8 mouse cellular contexts compared by ENCODE assay signal in genomic region chr19:42752363-42752931, GRCm38 (mm10). TPM values are rescaled to one million over a fixed set of nuclear protein-coding genes. Genes with fewer than 3 reads are reported as not detected.
DNase-seq lines count a peak whose midpoint lies in the region; ATAC-seq and TF ChIP-seq lines count a peak whose summit lies in the region.

Gene Pyroxd2, minus strand, starts transcription at chr19:42752775.

- H3K4me2 ChIP-seq in embryonic facial prominence, embryonic 11.5 days (ENCODE audit: low read depth, low read length): peak within 1 kb of the TSS; percentile 61
- H3K4me2 ChIP-seq in intestine, postnatal 0 days (replicated peaks; ENCODE audit: low read depth): peak within 1 kb of the TSS; percentile 72

- no peak for TF ChIP-seq CTCF in bone marrow, adult 2 months (IDR thresholded peaks at IDR 0.05; ENCODE audit: control insufficient read depth, insufficient read depth, low read length)
- TF ChIP-seq CTCF in intestine, postnatal 0 days (IDR thresholded peaks at IDR 0.05; ENCODE audit: low read depth): no peak

- no peak for TF ChIP-seq POLR2A in bone marrow, adult 2 months (IDR thresholded peaks at IDR 0.05; ENCODE audit: borderline replicate concordance, control insufficient read depth, low read depth, low read length)

- peak within 1 kb of the TSS; percentile 60 for H3K9ac ChIP-seq in embryonic facial prominence, embryonic 11.5 days (replicated peaks; ENCODE audit: low read length)
- H3K9ac ChIP-seq in intestine, postnatal 0 days (ENCODE audit: low read depth, low read length): peak within 1 kb of the TSS; percentile 76

- WGBS in bone marrow, adult 2 months: 24% methylated on average over 22 of the region's 22 CpGs
- 4% methylated on average over 22 of the region's 22 CpGs for WGBS in embryonic facial prominence, embryonic 11.5 days
- WGBS in intestine, postnatal 0 days: 3% methylated on average over 22 of the region's 22 CpGs

- H3K4me3 ChIP-seq in bone marrow, adult 2 months (replicated peaks; ENCODE audit: control insufficient read depth, low read depth, low read length): peak within 1 kb of the TSS; percentile 61
- H3K4me3 ChIP-seq in embryonic facial prominence, embryonic 11.5 days (ENCODE audit: low read depth, low read length): peak within 1 kb of the TSS; percentile 28
- peak within 1 kb of the TSS; percentile 38 for H3K4me3 ChIP-seq in intestine, postnatal 0 days (ENCODE audit: low read depth, low read length)

- ATAC-seq in embryonic facial prominence, embryonic 11.5 days (replicated peaks; ENCODE audit: insufficient number of reproducible peaks, low FRiP score, low TSS enrichment, low read depth): peak; percentile 73
- ATAC-seq in intestine, postnatal 0 days: peak; percentile 87
- peak; percentile 87 for ATAC-seq in megakaryocyte-erythroid progenitor cell, adult 5-6 weeks (replicated peaks; ENCODE audit: low FRiP score, low TSS enrichment, poor library complexity, severe bottlenecking)

- no peaks in the 10 kb centered on the region for H3K27me3 ChIP-seq in embryonic facial prominence, embryonic 11.5 days (ENCODE audit: control insufficient read depth, insufficient read depth, low read length)
- no peaks in the 10 kb centered on the region for H3K27me3 ChIP-seq in intestine, postnatal 0 days (replicated peaks; ENCODE audit: control insufficient read depth, insufficient read depth, low read length)

- H3K27ac ChIP-seq in bone marrow, adult 2 months (ENCODE audit: control insufficient read depth, insufficient read depth, low read depth, low read length, poor library complexity): peak within 1 kb of the TSS; percentile 81
- no peak within 1 kb of the TSS; the same call in 1 of the 2 replicates for H3K27ac ChIP-seq in embryonic facial prominence, embryonic 11.5 days (replicated peaks; ENCODE audit: low read depth, low read length)
- H3K27ac ChIP-seq in intestine, postnatal 0 days (ENCODE audit: low read depth, low read length): peak within 1 kb of the TSS; percentile 94

- DNase-seq in embryonic facial prominence, embryonic 11.5 days (ENCODE audit: low spot score): peak; percentile 82
- peak; percentile 44 for DNase-seq in gonadal fat pad, adult 2 months (ENCODE audit: low read depth)
- DNase-seq in left cerebral cortex, postnatal 25 days (ENCODE audit: low spot score in 2 of 2): peak; percentile 49
- DNase-seq in right cerebral cortex, postnatal 36 days (ENCODE audit: low spot score in 2 of 2): peak; percentile 28 to 30
- no peak for DNase-seq in B cell, adult 2 months

- intact Hi-C loops in left cerebral cortex, postnatal 25 days (cut with DNase I): no loop called here

- H3K4me1 ChIP-seq in bone marrow, adult 2 months (ENCODE audit: control insufficient read depth, insufficient read depth, low read length): peaks cover 4% of the 10 kb centered on the region; the same call in 1 of the 2 replicates
- H3K4me1 ChIP-seq in embryonic facial prominence, embryonic 11.5 days (ENCODE audit: control insufficient read depth, insufficient read depth, low read length): no peaks in the 10 kb centered on the region
- H3K4me1 ChIP-seq in intestine, postnatal 0 days (replicated peaks; ENCODE audit: control insufficient read depth, insufficient read depth, low read length): peaks cover 9% of the 10 kb centered on the region; the same call in 1 of the 2 replicates

- H3K9me3 ChIP-seq in embryonic facial prominence, embryonic 11.5 days (replicated peaks; ENCODE audit: control insufficient read depth, low read length): no peaks in the 10 kb centered on the region
- H3K9me3 ChIP-seq in intestine, postnatal 0 days (ENCODE audit: control insufficient read depth): no peaks in the 10 kb centered on the region

- H3K36me3 ChIP-seq in embryonic facial prominence, embryonic 11.5 days (replicated peaks; ENCODE audit: control insufficient read depth, insufficient read depth, low read depth, low read length): no peaks in the 10 kb centered on the region
- no peaks in the 10 kb centered on the region; the same call in 1 of the 2 replicates for H3K36me3 ChIP-seq in intestine, postnatal 0 days (ENCODE audit: control insufficient read depth, insufficient read depth)

RNA-seq across cellular contexts. Expression of gene Pyroxd2, which starts in this region (rescaled TPM):
- polyA plus RNA-seq in bone marrow, adult 2 months (2011; ENCODE audit: insufficient read depth, insufficient read length, low replicate concordance, missing spikeins): 3.3 and 9.2 TPM in 2 replicates
- 0.52 and 0.53 TPM in 2 replicates for polyA plus RNA-seq in embryonic facial prominence, embryonic 11.5 days (2014; fragmentation: Nextera tagmentation; extraction: Ambion mirVana)
- polyA plus RNA-seq in gonadal fat pad, adult 2 months (2012; rRNA removed): 30.1 and 31.8 TPM in 2 replicates
- 13.8 and 16.1 TPM in 2 replicates for polyA plus RNA-seq in intestine, postnatal 0 days (2015; fragmentation: Nextera tagmentation; extraction: Ambion mirVana)
- total RNA-seq in left cerebral cortex, postnatal 25 days (2021): 1 to 10 TPM; 2.0 to 2.6 TPM
- 1.3 and 3.4 TPM in 2 replicates for total RNA-seq in megakaryocyte-erythroid progenitor cell, adult 5-6 weeks (2014; fragmentation: Nextera tagmentation)
- 0.42 and 0.76 TPM in 2 replicates for total RNA-seq in megakaryocyte-erythroid progenitor cell, adult 5-6 weeks (2017)

Comparison
In these comparisons a context has a peak if more than half of its experiments do, and no peak if none do; other contexts are left out.
1. Peak in DNase-seq, ATAC-seq, H3K4me3 ChIP-seq, H3K9ac ChIP-seq and H3K4me2 ChIP-seq in embryonic facial prominence, embryonic 11.5 days; RNA of the gene not detected or under 1 TPM.
2. DNase-seq: peak in gonadal fat pad, adult 2 months (single experiment), left cerebral cortex, postnatal 25 days (2 of 2) and right cerebral cortex, postnatal 36 days (2 of 2); none in B cell, adult 2 months (0 of 2).
3. Peak in every context shown above with its lines, with median percentiles within 50 percentile points of each other: H3K4me3 ChIP-seq and ATAC-seq.